Mouse (Mus musculus) midbrain, embryonic 14.5 days (tissue): Measurements from ENCODE around the gene Lag3. TPM values are rescaled to one million over a fixed set of nuclear protein-coding genes. Genes with fewer than 3 reads are reported as not detected.
A peak's percentile ranks its signal among the peaks of the same experiment; 100 is the strongest.

Experiments
- ATAC-seq: fragments of 200-750 bp; cut with Nextera tagmentation; 2 replicates; pipeline ENCODE4 v1.8.0; 2017; ENCODE audit warnings: moderate number of reproducible peaks, moderate library complexity; ENCODE audit not compliant: low FRiP score, low TSS enrichment
- DNase-seq: peaks from one replicate; pipeline ENCODE4 v3.0.0-alpha.2; 2015
- H3K27ac ChIP-seq: fragments of 300-500 bp; sonication (generic); replicated peaks from 2 replicates; pipeline ENCODE4 v1.5.1; 2014; ENCODE audit warnings: mild to moderate bottlenecking, low read depth, low read length, moderate library complexity
- H3K27me3 ChIP-seq: fragments of 300-500 bp; sonication (generic); 2 replicates; pipeline ENCODE4 v1.6.1; 2014; ENCODE audit warnings: low read length, control low read depth, mixed read lengths; ENCODE audit not compliant: control insufficient read depth, insufficient read depth
- H3K36me3 ChIP-seq: fragments of 300-500 bp; sonication (generic); 2 replicates; pipeline ENCODE4 v1.6.1; 2014; ENCODE audit warnings: low read length, control low read depth; ENCODE audit not compliant: control insufficient read depth, insufficient read depth
- H3K4me1 ChIP-seq: fragments of 300-500 bp; sonication (generic); 2 replicates; pipeline ENCODE4 v1.6.1; 2014; ENCODE audit warnings: mild to moderate bottlenecking, antibody characterized with exemption, low read length, control low read depth; ENCODE audit not compliant: control insufficient read depth, insufficient read depth
- H3K4me2 ChIP-seq: fragments of 300-500 bp; sonication (generic); 2 replicates; pipeline ENCODE4 v1.6.1; 2014; ENCODE audit warnings: mild to moderate bottlenecking, low read length, moderate library complexity
- H3K4me3 ChIP-seq: fragments of 300-500 bp; sonication (generic); replicated peaks from 2 replicates; pipeline ENCODE4 v1.5.1; 2014; ENCODE audit warnings: low read depth, low read length
- H3K9ac ChIP-seq: fragments of 300-500 bp; sonication (generic); replicated peaks from 2 replicates; pipeline ENCODE4 v1.6.1; 2014; ENCODE audit warnings: mild to moderate bottlenecking, low read length, moderate library complexity
- H3K9me3 ChIP-seq: fragments of 300-500 bp; sonication (generic); 2 replicates; pipeline ENCODE4 v1.6.1; 2016; ENCODE audit warnings: low read length, control low read depth, mixed read lengths; ENCODE audit not compliant: control insufficient read depth
- WGBS: fragments of 180-500 bp; shearing (Covaris S2); extraction: QIAGEN DNeasy Blood & Tissue Kit; methylation state at CpG from one replicate; pipeline ENCODE4 v1.1.7; 2014; 5-methylcytosine and 5-hydroxymethylcytosine counted together
- polyA plus RNA-seq: library from polyadenylated mRNA; unstranded; fragments of >200 nt; fragmentation: Nextera tagmentation; extraction: Ambion mirVana; gene quantifications from 2 replicates; pipeline ENCODE4 v1.2.1, GENCODE M21; 2014

Gene Lag3
- polyA plus RNA-seq, 1 experiment from 2014 or later: 3.5 TPM

DNA sequence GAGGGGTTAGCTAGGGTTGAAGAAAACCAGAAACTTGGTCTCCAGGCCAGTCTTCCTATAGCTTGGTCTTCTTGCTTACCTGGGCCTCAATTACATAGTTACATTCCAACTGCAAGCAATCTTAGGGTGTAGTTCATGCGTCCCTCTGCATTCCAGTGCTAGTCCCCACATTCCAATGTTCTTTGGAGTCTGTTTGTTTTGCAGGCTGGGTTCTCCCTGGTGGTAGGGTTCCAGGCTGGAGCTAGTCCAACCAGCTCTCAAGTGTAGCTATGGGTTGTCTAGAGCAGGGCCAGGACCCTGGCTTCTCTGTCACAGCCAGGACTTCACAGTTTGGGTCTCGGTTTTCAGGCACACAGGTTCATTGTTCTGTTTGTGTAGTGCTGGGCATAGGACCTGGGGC lies 26.0 kb upstream of the Lag3 start:
- Histone ChIP-seq H3K4me3 (no peak overlapping the region), H3K27me3 (no peaks in the 10 kb centered on the region), H3K9ac (no peak overlapping the region), H3K36me3 (peaks cover 55% of the 10 kb centered on the region), H3K4me2 (no peak overlapping the region), H3K27ac (no peak overlapping the region), H3K9me3 (no peaks in the 10 kb centered on the region), H3K4me1 (peaks cover 4% of the 10 kb centered on the region)
- ATAC-seq (no peak), DNase-seq (no peak)
- WGBS: 83% methylated on average over 2 of the region's 2 CpGs

DNA sequence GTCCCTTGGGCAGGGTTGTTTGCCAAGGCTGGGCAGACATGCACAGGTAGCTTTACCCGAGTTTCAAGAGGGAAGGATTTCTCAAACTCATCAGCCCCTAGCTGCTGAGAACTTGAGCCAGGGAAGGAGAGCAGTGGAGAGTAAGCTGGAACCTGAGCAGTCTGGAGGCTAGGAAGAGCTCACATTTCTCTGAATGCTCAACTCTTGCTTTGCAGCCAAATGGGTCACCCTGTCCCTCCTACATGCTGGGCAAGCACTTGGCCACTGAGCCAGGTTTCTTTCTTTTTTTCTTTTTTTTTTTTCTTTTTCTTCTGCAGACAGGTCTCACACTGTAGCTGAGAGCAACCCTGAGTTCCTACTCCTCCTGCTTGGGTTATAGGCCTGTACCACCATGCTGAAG lies 25.2 kb upstream of the Lag3 start:
- H3K4me1 ChIP-seq: peaks cover 10% of the 10 kb centered on the region
- H3K4me2 ChIP-seq: no peak overlapping the region
- peaks cover 55% of the 10 kb centered on the region for H3K36me3 ChIP-seq
- H3K9me3 ChIP-seq: no peaks in the 10 kb centered on the region
- H3K9ac ChIP-seq: no peak overlapping the region
- no peak overlapping the region for H3K4me3 ChIP-seq
- no peak for DNase-seq
- no peaks in the 10 kb centered on the region for H3K27me3 ChIP-seq
- H3K27ac ChIP-seq: no peak overlapping the region
- 88% methylated on average over 1 of the region's 1 CpGs for WGBS
- ATAC-seq: no peak

DNA sequence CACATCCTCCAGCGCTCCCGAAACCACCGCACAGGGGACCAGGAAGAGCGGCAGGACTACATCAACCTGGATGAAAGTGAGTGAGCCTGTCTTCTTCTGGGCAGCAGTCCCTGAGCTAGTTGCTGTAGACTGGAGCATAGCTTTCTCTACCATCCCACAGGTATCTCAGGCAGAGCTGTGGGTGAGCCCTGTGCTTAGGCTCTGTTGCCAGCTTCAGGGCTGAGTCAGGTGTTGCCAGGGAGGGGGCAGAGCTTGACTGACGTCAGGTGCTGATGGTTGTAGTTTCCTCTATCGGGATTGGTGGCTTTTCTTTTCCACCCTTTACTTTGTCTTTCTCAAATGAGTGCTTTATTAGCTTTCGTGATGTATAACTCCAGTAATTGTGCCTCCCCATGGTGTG lies 23.2 kb upstream of the Lag3 start:
- Histone ChIP-seq H3K36me3 (peaks cover 55% of the 10 kb centered on the region), H3K9ac (no peak overlapping the region), H3K27ac (no peak overlapping the region), H3K4me2 (no peak overlapping the region), H3K4me3 (no peak overlapping the region), H3K4me1 (peaks cover 16% of the 10 kb centered on the region), H3K27me3 (no peaks in the 10 kb centered on the region), H3K9me3 (no peaks in the 10 kb centered on the region)
- WGBS: 94% methylated on average over 7 of the region's 7 CpGs
- ATAC-seq: no peak
- DNase-seq: no peak

DNA sequence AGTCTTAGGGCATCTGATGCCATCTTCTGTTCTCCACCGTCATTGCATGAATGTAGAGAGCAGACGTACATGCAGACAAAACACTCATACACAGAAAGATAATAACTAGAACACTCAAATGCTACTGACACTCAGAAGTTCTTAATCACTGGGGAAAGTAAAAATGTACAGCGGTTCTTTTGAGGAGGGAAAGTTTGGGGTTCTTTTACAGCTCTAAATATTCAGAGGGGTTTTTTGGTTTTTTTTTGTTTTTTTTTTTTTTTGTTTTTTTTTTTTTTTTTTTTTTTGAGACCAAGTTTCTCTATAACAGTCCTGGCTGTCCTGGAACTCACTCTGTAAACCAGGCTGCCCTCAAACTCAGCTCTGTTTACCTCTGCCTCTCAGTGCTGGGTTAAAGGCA lies 21.6 kb upstream of the Lag3 start:
- H3K4me3 ChIP-seq: 0 out of 2 replicates have a peak overlapping the region, but pooled peaks have one; percentile 9

DNA sequence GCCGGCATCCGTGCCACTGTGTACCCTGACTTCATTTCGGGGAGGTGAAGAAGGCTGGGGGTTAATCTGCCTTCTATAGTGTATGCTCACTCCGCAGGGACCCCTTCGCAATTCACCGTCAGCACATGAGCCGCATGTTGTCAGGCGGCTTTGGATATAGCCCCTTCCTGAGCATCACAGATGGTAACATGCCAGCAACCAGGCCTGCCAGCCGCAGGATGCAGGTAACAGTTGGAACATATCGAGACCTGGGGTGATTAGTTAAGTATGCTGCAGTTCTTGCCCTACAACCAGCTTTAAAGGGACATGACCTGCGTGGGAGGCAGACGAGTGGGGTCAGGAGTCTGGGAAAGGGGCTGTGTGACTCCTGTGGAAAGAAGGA lies 20.8 kb upstream of the Lag3 start:
- peaks cover 16% of the 10 kb centered on the region for H3K4me1 ChIP-seq
- H3K36me3 ChIP-seq: peaks cover 41% of the 10 kb centered on the region
- peak overlapping the region; percentile 96 for H3K4me3 ChIP-seq
- ATAC-seq (no peak), DNase-seq (no peak)
- H3K27me3 ChIP-seq: no peaks in the 10 kb centered on the region
- H3K9ac ChIP-seq: peak overlapping the region; percentile 95
- H3K4me2 ChIP-seq: peak overlapping the region; percentile 97
- WGBS: 45% methylated on average over 12 of the region's 12 CpGs
- no peaks in the 10 kb centered on the region for H3K9me3 ChIP-seq
- peak overlapping the region; percentile 97; the same call in 1 of the 2 replicates for H3K27ac ChIP-seq

More for the DNA sequence above, 21.6 kb upstream of the Lag3 start:
- no peak for DNase-seq
- H3K27ac ChIP-seq: no peak overlapping the region
- H3K9me3 ChIP-seq: no peaks in the 10 kb centered on the region
- no peaks in the 10 kb centered on the region for H3K27me3 ChIP-seq
- peak overlapping the region; percentile 97; the same call in 1 of the 2 replicates for H3K4me2 ChIP-seq
- H3K9ac ChIP-seq: no peak overlapping the region
- peaks cover 48% of the 10 kb centered on the region for H3K36me3 ChIP-seq
- no peak for ATAC-seq
- peaks cover 16% of the 10 kb centered on the region for H3K4me1 ChIP-seq
- WGBS: 90% methylated on average over 3 of the region's 3 CpGs

DNA sequence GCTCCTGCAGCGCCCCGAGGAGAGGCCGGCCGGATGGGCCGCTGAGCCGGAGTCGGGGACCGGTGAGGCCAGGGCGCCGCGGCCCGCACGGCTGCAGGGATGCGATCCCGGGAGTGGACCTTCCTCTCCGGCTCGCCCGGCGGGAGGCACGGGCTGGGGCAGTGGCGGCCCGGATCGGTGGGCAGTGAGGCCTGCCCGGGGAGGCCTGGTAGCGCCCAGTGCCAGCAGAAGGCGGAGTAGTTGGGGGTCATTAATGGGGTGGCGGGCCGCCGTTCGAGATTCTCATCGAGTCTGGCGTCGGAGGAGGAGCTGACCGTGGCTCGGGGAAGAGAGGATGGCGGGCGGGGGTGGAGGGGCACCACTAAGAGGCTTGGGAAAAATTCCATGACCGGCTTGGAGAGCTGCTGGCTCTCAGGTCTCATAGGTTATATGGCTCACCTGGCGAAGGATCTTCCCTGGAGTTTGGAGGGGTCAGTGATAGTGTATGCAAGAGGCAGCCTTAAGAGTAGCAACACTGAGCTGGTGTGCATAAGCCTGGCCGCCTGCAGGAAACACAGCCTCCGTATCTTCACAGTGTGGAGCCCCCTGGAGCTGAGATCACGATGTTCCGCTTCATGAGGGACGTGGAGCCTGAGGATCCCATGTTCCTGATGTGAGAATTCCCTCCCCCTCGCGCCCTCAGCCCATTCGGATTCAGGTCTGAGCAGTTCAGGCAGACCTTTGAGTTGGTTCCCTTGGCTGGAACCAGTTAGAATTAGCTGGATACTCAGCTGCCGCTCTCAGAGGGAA lies 20.2 kb upstream of the Lag3 start:
- peak overlapping the region; percentile 96 for H3K4me3 ChIP-seq
- H3K27me3 ChIP-seq: no peaks in the 10 kb centered on the region
- 2% methylated on average over 48 of the region's 48 CpGs for WGBS
- H3K36me3 ChIP-seq: peaks cover 35% of the 10 kb centered on the region
- H3K4me2 ChIP-seq: peak overlapping the region; percentile 97
- no peaks in the 10 kb centered on the region for H3K9me3 ChIP-seq
- peak overlapping the region; percentile 97 for H3K27ac ChIP-seq
- peak; percentile 24 for ATAC-seq
- H3K9ac ChIP-seq: peak overlapping the region; percentile 95
- peaks cover 16% of the 10 kb centered on the region for H3K4me1 ChIP-seq
- peak; percentile 68 for DNase-seq

DNA sequence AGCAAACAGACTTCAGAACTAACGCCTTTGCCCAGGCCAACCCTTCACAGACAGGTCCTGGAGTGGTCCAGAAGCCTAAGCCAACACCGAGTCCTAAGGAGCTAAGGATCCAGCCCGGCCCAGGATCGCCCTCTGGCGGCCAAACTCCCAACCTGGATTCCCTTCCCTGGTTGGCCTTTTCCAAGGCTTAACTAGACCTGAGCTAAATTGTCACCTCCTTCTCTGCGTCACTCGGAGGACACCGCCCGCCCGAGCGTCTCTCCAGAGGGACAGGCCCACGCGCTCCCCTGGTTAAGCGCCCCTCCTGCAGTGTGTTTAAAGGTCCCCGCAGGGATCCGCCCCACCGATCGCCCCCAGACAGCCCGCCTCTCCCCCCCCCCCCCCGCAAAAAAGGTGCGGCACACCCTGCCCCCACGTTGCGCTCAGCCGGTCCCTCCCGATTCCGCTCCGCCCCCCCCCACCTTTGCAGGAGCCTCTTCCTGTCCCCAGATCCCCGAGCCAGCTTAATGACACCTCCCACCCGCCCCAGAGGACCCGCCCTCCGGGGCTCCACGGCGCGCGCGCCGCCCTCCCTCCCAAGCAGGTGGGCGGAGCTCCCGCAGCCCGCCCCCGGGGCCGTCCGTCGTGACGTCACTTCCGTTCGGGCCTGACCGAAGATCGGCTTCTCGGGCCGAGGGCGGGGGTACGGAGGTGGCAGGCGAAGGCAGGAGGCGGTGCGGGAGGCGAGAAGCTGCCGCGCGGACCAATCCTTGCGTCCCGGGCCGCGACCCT lies 19.4 kb upstream of the Lag3 start, which contains the start of gene Mlf2:
Gene Mlf2 (plus strand): TSS at position 633 of the 771 bp plus-strand sequence.
- ATAC-seq (peak; percentile 92), DNase-seq (peak; percentile 100)
- Histone ChIP-seq H3K27ac (peak within 1 kb of the TSS; percentile 97), H3K9ac (peak within 1 kb of the TSS; percentile 95), H3K4me3 (peak within 1 kb of the TSS; percentile 96), H3K4me2 (peak within 1 kb of the TSS; percentile 97), H3K36me3 (peaks cover 27% of the 10 kb centered on the region), H3K27me3 (no peaks in the 10 kb centered on the region), H3K4me1 (peaks cover 16% of the 10 kb centered on the region), H3K9me3 (no peaks in the 10 kb centered on the region)
- 0% methylated on average over 59 of the region's 64 CpGs for WGBS

DNA sequence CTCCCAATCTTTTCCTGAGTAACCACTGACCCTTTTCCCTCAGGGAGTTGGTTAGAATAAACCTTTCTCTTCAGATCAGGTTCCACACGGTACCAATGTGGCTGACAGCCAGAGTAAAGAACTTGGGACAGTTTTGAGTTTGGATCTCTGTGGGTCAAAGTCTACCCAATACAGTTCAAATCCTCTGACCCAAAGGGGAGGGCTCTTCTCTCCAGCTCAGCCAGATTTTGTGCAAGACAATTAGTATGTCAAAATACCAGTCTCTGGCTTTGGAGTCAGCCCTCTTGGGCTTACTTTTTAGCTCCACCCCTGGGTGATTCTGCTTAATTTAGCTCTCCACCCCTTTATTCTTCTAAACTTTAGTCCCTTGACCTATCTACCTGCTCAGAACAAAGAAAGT lies 18.7 kb upstream of the Lag3 start:
- H3K27ac ChIP-seq: peak overlapping the region; percentile 97
- 37% methylated on average over 1 of the region's 1 CpGs for WGBS
- DNase-seq: no peak

More for the DNA sequence above, 18.7 kb upstream of the Lag3 start:
- Histone ChIP-seq H3K36me3 (peaks cover 20% of the 10 kb centered on the region), H3K4me1 (peaks cover 16% of the 10 kb centered on the region), H3K27me3 (no peaks in the 10 kb centered on the region), H3K9ac (no peak overlapping the region; the same call in 1 of the 2 replicates), H3K4me2 (peak overlapping the region; percentile 97), H3K9me3 (no peaks in the 10 kb centered on the region), H3K4me3 (peak overlapping the region; percentile 96)
- ATAC-seq: no peak
